Mouse (Mus musculus) G1E (cell line): ENCODE results near the gene Gm11111. TPM values are rescaled to one million over a fixed set of nuclear protein-coding genes. Genes with fewer than 3 reads are reported as not detected.
"Not testable (repeated sequence)": the region's sequence is repeated elsewhere in the genome, so short reads cannot be mapped to it uniquely, and the experiment has no call there.

Source experiments
- ATAC-seq: 2 replicates; pipeline ENCODE4 v1.8.0; 2016; ENCODE audit warnings: mild to moderate bottlenecking; ENCODE audit not compliant: insufficient number of reproducible peaks, poor library complexity, low FRiP score, severe bottlenecking; ENCODE audit errors: extremely low read depth
- DNase-seq: peaks from one replicate; pipeline ENCODE4 v3.0.0; 2012; ENCODE audit warnings: low spot score
- H3K27me3 ChIP-seq: 2 replicates; pipeline ENCODE4 v1.6.1; 2012; ENCODE audit warnings: mild to moderate bottlenecking, low read length, inconsistent platforms; ENCODE audit not compliant: insufficient read depth
- H3K36me3 ChIP-seq: replicated peaks from 2 replicates; pipeline ENCODE3; 2012; ENCODE audit warnings: mild to moderate bottlenecking, inconsistent platforms
- H3K4me1 ChIP-seq: 2 replicates; pipeline ENCODE4 v1.6.1; 2012; ENCODE audit warnings: low read depth, low read length, inconsistent platforms, mixed read lengths; ENCODE audit not compliant: insufficient read depth
- H3K4me3 ChIP-seq: 2 replicates; pipeline ENCODE4 v1.5.1; 2012; ENCODE audit warnings: low read depth, mild to moderate bottlenecking, inconsistent platforms, low read length, moderate library complexity, mixed read lengths
- H3K9me3 ChIP-seq: replicated peaks from 2 replicates; pipeline ENCODE4 v1.6.1; 2012; ENCODE audit warnings: inconsistent platforms
- CTCF ChIP-seq: IDR thresholded peaks from 2 replicates; pipeline ENCODE4 v1.5.1; 2012; ENCODE audit warnings: low read depth, low read length, inconsistent platforms, mixed read lengths
- GATA1 ChIP-seq: IDR thresholded peaks from 2 replicates; pipeline ENCODE4 v1.6.1; 2012; ENCODE audit warnings: borderline replicate concordance, low read length, inconsistent platforms, mixed read lengths
- GATA2 ChIP-seq: IDR thresholded peaks from 2 replicates; pipeline ENCODE4 v1.6.1; 2012; ENCODE audit warnings: low read depth, low read length, inconsistent platforms, borderline replicate concordance
- POLR2AphosphoS5 ChIP-seq: IDR thresholded peaks from 2 replicates; pipeline ENCODE4 v1.6.1; 2012; ENCODE audit warnings: low read depth, low read length, inconsistent platforms; ENCODE audit not compliant: insufficient replicate concordance
- TAL1 ChIP-seq: conservative IDR thresholded peaks from 2 replicates; pipeline ENCODE4 v1.6.1; 2012; ENCODE audit warnings: low read depth, low read length, inconsistent platforms, mixed read lengths
- polyA plus RNA-seq: library from polyadenylated mRNA; stranded (reverse); fragments of >175 nt; gene quantifications from 2 replicates; pipeline ENCODE4 v1.2.3, GENCODE M21; 2012
- total RNA-seq, 2 experiments: library from RNA; stranded (forward) in 1 of 2; stranded (reverse) in 1 of 2; fragments of 200-1000 nt in 1 of 2; fragments of >200 nt in 1 of 2; fragmentation: Nextera tagmentation in 1 of 2; gene quantifications; 2 replicates each; pipeline ENCODE4 v1.2.3; 2014 to 2017

Gm11111 gene
- total and polyA plus RNA-seq, 3 experiments, result not detected

GRCm38 (mm10) chr5:98566461-98567193, 14.1 kb downstream of the Gm11111 start:
- no peaks in the 10 kb centered on the region for H3K36me3 ChIP-seq
- H3K4me3 ChIP-seq, result no peak overlapping the region
- DNase-seq (no peak), ATAC-seq (no peak)
- peaks cover 7% of the 10 kb centered on the region for H3K9me3 ChIP-seq
- no peaks in the 10 kb centered on the region for H3K4me1 ChIP-seq
- no peaks in the 10 kb centered on the region for H3K27me3 ChIP-seq
- TF ChIP-seq POLR2AphosphoS5 (no peak), CTCF (no peak)

- H3K4me1 ChIP-seq, result no peaks in the 10 kb centered on the region
- no peaks in the 10 kb centered on the region for H3K27me3 ChIP-seq
- ATAC-seq (no peak), DNase-seq (no peak)
- no peaks in the 10 kb centered on the region for H3K36me3 ChIP-seq
- peaks cover 10% of the 10 kb centered on the region for H3K9me3 ChIP-seq
- no peak for TF ChIP-seq TAL1
- no peak for TF ChIP-seq GATA2
- no peak for TF ChIP-seq GATA1
- no peak for TF ChIP-seq POLR2AphosphoS5
- TF ChIP-seq CTCF, result no peak
- no peak overlapping the region for H3K4me3 ChIP-seq
Observed at GRCm38 (mm10) chr5:98568481-98568880, 16.0 kb downstream of the Gm11111 start.

- no peak for DNase-seq
- TF ChIP-seq GATA2 (no peak), CTCF (no peak), TAL1 (no peak)
- ATAC-seq, result no peak
- no peaks in the 10 kb centered on the region for H3K27me3 ChIP-seq
- no peaks in the 10 kb centered on the region for H3K36me3 ChIP-seq
- H3K4me1 ChIP-seq, result no peaks in the 10 kb centered on the region
- H3K9me3 ChIP-seq, result peaks cover 7% of the 10 kb centered on the region; the same call in 1 of the 2 replicates
- no peak overlapping the region for H3K4me3 ChIP-seq
Observed at GRCm38 (mm10) chr5:98569029-98569513, 16.6 kb downstream of the Gm11111 start.

GRCm38 (mm10) chr5:98572392-98572791, 19.9 kb downstream of the Gm11111 start:
- H3K27me3 ChIP-seq, result no peaks in the 10 kb centered on the region
- no peaks in the 10 kb centered on the region for H3K36me3 ChIP-seq
- TF ChIP-seq GATA2 (no peak), GATA1 (no peak), CTCF (no peak), TAL1 (no peak), POLR2AphosphoS5 (no peak)
- ATAC-seq, result no peak
- H3K4me3 ChIP-seq, result no peak overlapping the region
- DNase-seq, result no peak
- H3K4me1 ChIP-seq, result no peaks in the 10 kb centered on the region
- peaks cover 10% of the 10 kb centered on the region for H3K9me3 ChIP-seq

- H3K36me3 ChIP-seq, result no peaks in the 10 kb centered on the region
- peaks cover 15% of the 10 kb centered on the region for H3K9me3 ChIP-seq
- no peak for TF ChIP-seq CTCF
- no peak for TF ChIP-seq TAL1
- TF ChIP-seq GATA2, result no peak
- TF ChIP-seq POLR2AphosphoS5, result no peak
- no peak for TF ChIP-seq GATA1
- no peaks in the 10 kb centered on the region for H3K4me1 ChIP-seq
- H3K4me3 ChIP-seq, result no peak overlapping the region
- no peak for DNase-seq
- ATAC-seq, result no peak
- no peaks in the 10 kb centered on the region for H3K27me3 ChIP-seq
Observed at GRCm38 (mm10) chr5:98574711-98575470, 22.4 kb downstream of the Gm11111 start.

GRCm38 (mm10) chr5:98575471-98575834, 23.0 kb downstream of the Gm11111 start:
- TF ChIP-seq GATA1 (no peak), TAL1 (no peak), GATA2 (no peak), CTCF (no peak), POLR2AphosphoS5 (no peak)
- peaks cover 15% of the 10 kb centered on the region for H3K9me3 ChIP-seq
- H3K36me3 ChIP-seq, result no peaks in the 10 kb centered on the region
- H3K27me3 ChIP-seq, result no peaks in the 10 kb centered on the region
- H3K4me1 ChIP-seq, result no peaks in the 10 kb centered on the region
- DNase-seq, result no peak
- H3K4me3 ChIP-seq, result no peak overlapping the region
- ATAC-seq, result no peak

GRCm38 (mm10) chr5:98576538-98576937, 24.0 kb downstream of the Gm11111 start:
- not testable (repeated sequence) for H3K27me3 ChIP-seq, H3K36me3 ChIP-seq, H3K4me3 ChIP-seq, H3K4me1 ChIP-seq, DNase-seq, ATAC-seq
- peaks cover 15% of the 10 kb centered on the region for H3K9me3 ChIP-seq
